Mouse (Mus musculus) hindbrain, embryonic 15.5 days (tissue): Measurements from ENCODE around the gene H2-Q7. TPM values are rescaled to one million over a fixed set of nuclear protein-coding genes. Genes with fewer than 3 reads are reported as not detected.

Experiments used
- ATAC-seq: fragments of 200-750 bp; cut with Nextera tagmentation; 2 replicates; pipeline ENCODE4 v1.8.0; 2017; ENCODE audit warnings: low read depth, moderate number of reproducible peaks, moderate TSS enrichment; ENCODE audit not compliant: low FRiP score
- H3K27ac ChIP-seq: fragments of 300-500 bp; sonication (generic); replicated peaks from 2 replicates; pipeline ENCODE4 v1.5.1; 2015; ENCODE audit warnings: mild to moderate bottlenecking, inconsistent platforms
- H3K27me3 ChIP-seq: fragments of 300-500 bp; sonication (generic); 2 replicates; pipeline ENCODE4 v1.6.1; 2015; ENCODE audit warnings: control low read depth, inconsistent platforms
- H3K36me3 ChIP-seq: fragments of 300-500 bp; sonication (generic); 2 replicates; pipeline ENCODE4 v1.6.1; 2015; ENCODE audit warnings: control low read depth, inconsistent platforms
- H3K4me1 ChIP-seq: fragments of 300-500 bp; sonication (generic); replicated peaks from 2 replicates; pipeline ENCODE4 v1.6.1; 2015; ENCODE audit warnings: control low read depth, inconsistent platforms
- H3K4me2 ChIP-seq: fragments of 300-500 bp; sonication (generic); 2 replicates; pipeline ENCODE4 v1.6.1; 2015; ENCODE audit warnings: moderate library complexity, mild to moderate bottlenecking, inconsistent platforms
- H3K4me3 ChIP-seq: fragments of 300-500 bp; sonication (generic); 2 replicates; pipeline ENCODE4 v1.5.1; 2015; ENCODE audit warnings: mild to moderate bottlenecking, inconsistent platforms
- H3K9ac ChIP-seq: fragments of 300-500 bp; sonication (generic); 2 replicates; pipeline ENCODE4 v1.6.1; 2015; ENCODE audit warnings: inconsistent platforms
- H3K9me3 ChIP-seq: fragments of 300-500 bp; sonication (generic); 2 replicates; pipeline ENCODE4 v1.6.1; 2016; ENCODE audit warnings: control low read depth, inconsistent platforms
- WGBS: fragments of 180-500 bp; shearing (Covaris S2); methylation state at CpG from one replicate; pipeline ENCODE4 v1.1.7; 2015; 5-methylcytosine and 5-hydroxymethylcytosine counted together
- polyA plus RNA-seq: library from polyadenylated mRNA; unstranded; fragments of >200 nt; fragmentation: Nextera tagmentation; extraction: Ambion mirVana; gene quantifications from 2 replicates; pipeline ENCODE4 v1.2.1, GENCODE M21; 2015

The H2-Q7 gene
- polyA plus RNA-seq, 1 experiment from 2014 or later, result 4.1 TPM

DNA sequence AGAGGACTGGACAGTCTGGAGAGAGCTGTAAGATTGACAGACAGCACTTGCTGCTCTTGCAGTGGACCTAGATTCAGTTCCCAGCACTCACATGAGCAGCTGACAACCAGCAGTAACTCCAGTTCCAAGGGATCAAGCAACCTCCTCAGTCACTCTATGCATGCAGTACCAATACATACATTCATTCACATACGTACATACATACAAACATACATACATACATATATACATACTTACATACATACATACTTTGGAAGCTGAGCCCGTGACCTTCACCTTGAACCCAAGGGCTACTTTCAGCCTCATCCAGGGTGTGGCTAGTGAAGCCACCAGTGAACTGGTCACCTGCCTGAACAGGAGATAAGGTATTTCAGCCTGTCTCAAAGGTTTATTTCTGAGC, 49.1 kb downstream of the H2-Q7 start:
- Histone ChIP-seq H3K9ac (no peak overlapping the region), H3K9me3 (no peaks in the 10 kb centered on the region), H3K27ac (no peak overlapping the region), H3K4me2 (no peak overlapping the region), H3K36me3 (no peaks in the 10 kb centered on the region), H3K4me1 (peaks cover 3% of the 10 kb centered on the region; the same call in 1 of the 2 replicates), H3K4me3 (no peak overlapping the region), H3K27me3 (no peaks in the 10 kb centered on the region)
- 96% methylated on average over 2 of the region's 2 CpGs for WGBS
- ATAC-seq, result no peak

DNA sequence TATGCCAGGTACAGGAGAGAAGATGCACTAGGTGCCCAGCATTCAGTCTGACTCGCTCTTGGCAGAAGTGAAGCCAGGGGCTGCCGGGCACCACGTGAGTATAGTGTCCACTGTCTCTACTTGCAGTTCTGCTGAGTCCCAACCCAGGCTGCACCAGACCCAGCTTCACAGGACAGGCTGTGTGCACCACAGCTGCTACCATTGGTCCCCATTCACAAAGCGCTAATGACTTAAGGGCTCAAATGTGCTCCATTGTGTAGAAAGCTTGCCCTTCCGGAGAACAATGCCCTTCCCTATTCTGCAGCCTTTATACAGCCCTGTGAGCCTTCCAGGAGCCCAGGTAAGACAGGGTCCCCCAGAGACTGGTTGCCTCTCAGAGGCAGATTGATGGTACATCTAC, 51.4 kb downstream of the H2-Q7 start:
- Histone ChIP-seq H3K4me3 (no peak overlapping the region), H3K9me3 (no peaks in the 10 kb centered on the region), H3K27ac (no peak overlapping the region), H3K4me2 (no peak overlapping the region), H3K4me1 (peaks cover 3% of the 10 kb centered on the region; the same call in 1 of the 2 replicates), H3K27me3 (no peaks in the 10 kb centered on the region), H3K36me3 (no peaks in the 10 kb centered on the region), H3K9ac (no peak overlapping the region)
- no peak for ATAC-seq
- WGBS, result 53% methylated on average over 5 of the region's 5 CpGs

Other genes with a start within 250 kb of the H2-Q7 start
- 0.84 and 0.97 TPM in 2 replicates for gene Ltb, start 244.7 kb upstream of the H2-Q7 start, polyA plus RNA-seq
- 0.13 TPM in 1 of 2 replicates, not detected in the other for gene Tnf, start 237.1 kb upstream of the H2-Q7 start, polyA plus RNA-seq
- 0.39 and 0.42 TPM in 2 replicates for gene Lta, start 233.8 kb upstream of the H2-Q7 start, polyA plus RNA-seq
- 0.43 and 0.55 TPM in 2 replicates for gene Gm16181, start 218.3 kb upstream of the H2-Q7 start, polyA plus RNA-seq
- gene Atp6v1g2, start 205.5 kb upstream of the H2-Q7 start, polyA plus RNA-seq, result 99.1 and 110 TPM in 2 replicates
- gene Nfkbil1, start 203.4 kb upstream of the H2-Q7 start, polyA plus RNA-seq, result 10.8 and 12.0 TPM in 2 replicates
- gene Ddx39b, start 197.4 kb upstream of the H2-Q7 start, polyA plus RNA-seq, result 361 and 365 TPM in 2 replicates
- 118 and 128 TPM in 2 replicates for gene H2-D1, start 176.4 kb upstream of the H2-Q7 start, polyA plus RNA-seq
- gene H2-Q1, start 118.8 kb upstream of the H2-Q7 start, polyA plus RNA-seq, result 0.39 and 0.58 TPM in 2 replicates
- gene H2-Q2, start 96.9 kb upstream of the H2-Q7 start, polyA plus RNA-seq, result 2.5 and 3.1 TPM in 2 replicates
- gene H2-Q4, start 59.5 kb upstream of the H2-Q7 start, polyA plus RNA-seq, result 1.0 and 1.7 TPM in 2 replicates
- 0.60 and 1.5 TPM in 2 replicates for gene H2-Q6, start 14.3 kb upstream of the H2-Q7 start, polyA plus RNA-seq
- gene H2-Q10, start 30.9 kb downstream of the H2-Q7 start, polyA plus RNA-seq, result 0.38 and 0.78 TPM in 2 replicates
- gene Pou5f1, start 66.9 kb downstream of the H2-Q7 start, polyA plus RNA-seq, result not detected in 2 replicates
- 19.3 and 21.0 TPM in 2 replicates for gene Tcf19, start 77.7 kb downstream of the H2-Q7 start, polyA plus RNA-seq
- 6.5 and 7.9 TPM in 2 replicates for gene Cchcr1, start 77.9 kb downstream of the H2-Q7 start, polyA plus RNA-seq
- gene Psors1c2, start 94.0 kb downstream of the H2-Q7 start, polyA plus RNA-seq, result 0.97 and 1.2 TPM in 2 replicates
- 0.14 and 0.22 TPM in 2 replicates for gene Cdsn, start 113.0 kb downstream of the H2-Q7 start, polyA plus RNA-seq
- gene 2300002M23Rik, start 128.3 kb downstream of the H2-Q7 start, polyA plus RNA-seq, result not detected in 2 replicates
- gene Sfta2, start 162.4 kb downstream of the H2-Q7 start, polyA plus RNA-seq, result 0.44 and 0.59 TPM in 2 replicates
- not detected in 2 replicates for gene Gm9573, start 187.5 kb downstream of the H2-Q7 start, polyA plus RNA-seq
- gene Mucl3, start 204.5 kb downstream of the H2-Q7 start, polyA plus RNA-seq, result 0.17 TPM in 1 of 2 replicates, not detected in the other
- gene Vars2, start 228.4 kb downstream of the H2-Q7 start, polyA plus RNA-seq, result 15.9 and 17.8 TPM in 2 replicates
- 23.7 and 24.8 TPM in 2 replicates for gene Gtf2h4, start 234.6 kb downstream of the H2-Q7 start, polyA plus RNA-seq